Mouse (Mus musculus) gastrocnemius, postnatal 4 days (tissue): ENCODE measurements at regions not wholly inside any gene's neighbourhood (a gene's known extent, or its start where the extent isn't known, plus 50 kb on each side); places are given as distances from the start of the nearest gene placed in this dataset.

Experiments used
- DNase-seq, 2 experiments: peaks; one replicate each; pipeline ENCODE4 v3.0.0; 2021 to 2022; ENCODE audit warnings: low spot score in 2 of 2, mixed read lengths in 2 of 2

DNA sequence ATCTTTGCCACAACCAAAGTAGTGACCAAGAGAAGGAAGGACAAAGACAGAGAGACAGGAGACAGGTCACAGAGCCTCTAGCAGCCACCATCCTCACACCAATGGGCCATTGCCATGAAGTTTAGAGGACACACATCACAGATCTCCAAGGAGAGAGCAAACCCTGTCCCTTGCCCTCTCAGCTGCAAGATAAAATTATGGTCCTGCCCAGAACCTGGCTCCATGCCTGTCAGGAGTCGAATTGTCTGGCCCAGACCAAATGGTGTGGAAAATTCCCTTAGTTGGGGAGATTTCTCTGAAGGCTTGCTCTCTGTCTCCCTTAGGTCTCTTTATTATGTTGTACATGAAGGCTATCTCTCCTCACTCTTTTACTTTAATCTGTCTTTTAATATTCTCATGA is 147.4 kb downstream of the Fam76b start:
- no peak for DNase-seq

- no peak for DNase-seq
These were observed 151.3 kb downstream of the Fam76b start for GRCm38 (mm10) chr9:13978842-13979241.

DNA sequence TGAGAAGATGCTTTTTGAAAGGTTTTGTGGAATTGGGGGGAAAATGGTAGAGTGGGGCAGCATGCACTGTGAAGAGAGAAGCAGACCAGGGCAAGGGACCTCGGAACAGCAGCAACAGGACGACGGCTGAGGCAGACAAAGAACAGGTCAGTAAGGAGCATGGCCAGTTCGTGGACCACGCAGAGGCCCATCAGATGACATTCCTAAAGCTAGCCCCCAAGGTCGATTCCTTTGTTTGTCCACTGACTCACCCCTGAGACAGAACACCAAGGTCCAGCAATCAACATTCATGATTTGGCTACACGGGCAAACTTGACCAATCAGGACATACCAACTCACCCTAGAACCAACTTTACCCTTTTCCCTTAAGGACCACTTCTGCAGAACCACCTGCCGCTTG is 160.0 kb downstream of the Fam76b start:
- no peak for DNase-seq

- no peak for DNase-seq
These were observed 161.4 kb downstream of the Fam76b start for GRCm38 (mm10) chr9:13988901-13989300.

DNA sequence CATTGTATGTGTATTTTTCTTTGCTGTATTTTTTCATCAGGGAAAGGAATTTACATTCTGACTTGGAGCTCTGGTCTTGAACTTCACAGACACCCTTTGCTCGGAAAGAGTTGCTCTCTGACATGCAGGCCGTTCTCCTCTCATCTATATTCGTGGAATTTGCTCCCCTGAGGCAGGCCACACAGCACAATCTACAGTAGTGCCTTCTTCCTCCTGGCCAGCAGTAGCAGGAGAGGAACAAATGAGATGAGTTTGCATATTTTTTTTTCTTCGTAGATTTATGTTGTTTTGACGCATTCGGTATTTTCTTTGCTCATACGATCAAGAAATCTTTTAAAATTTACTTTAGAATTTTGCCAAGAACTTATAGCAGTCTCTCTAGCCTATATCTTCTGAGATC is 163.4 kb downstream of the Fam76b start:
- no peak for DNase-seq

GRCm38 (mm10) chr9:13992728-13993127 is 165.2 kb downstream of the Fam76b start:
- DNase-seq, result no peak

- DNase-seq, result no peak
These were observed 171.8 kb downstream of the Fam76b start for GRCm38 (mm10) chr9:13999358-13999757.

DNA sequence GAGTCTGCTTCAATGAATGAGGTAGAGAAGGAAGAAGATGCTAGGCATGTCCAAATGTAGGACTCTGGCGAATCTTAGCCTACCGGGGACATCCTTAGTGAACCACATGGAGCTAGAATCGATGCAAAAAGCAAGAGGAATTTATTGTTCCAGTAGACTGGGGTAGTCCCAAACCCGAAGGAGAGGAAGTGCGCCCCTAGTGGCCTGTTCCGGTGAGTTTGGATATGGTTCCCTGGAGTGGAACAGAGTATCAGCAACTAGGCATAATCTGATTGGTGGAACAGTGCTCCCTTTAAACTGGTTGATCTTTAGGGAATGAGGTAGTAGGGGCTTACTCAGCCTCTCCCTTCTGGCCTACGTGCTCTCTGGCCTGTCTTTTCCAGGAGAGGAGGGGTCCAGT is 174.0 kb downstream of the Fam76b start:
- peak in 1 of 2 experiments; percentile 28 for DNase-seq

DNA sequence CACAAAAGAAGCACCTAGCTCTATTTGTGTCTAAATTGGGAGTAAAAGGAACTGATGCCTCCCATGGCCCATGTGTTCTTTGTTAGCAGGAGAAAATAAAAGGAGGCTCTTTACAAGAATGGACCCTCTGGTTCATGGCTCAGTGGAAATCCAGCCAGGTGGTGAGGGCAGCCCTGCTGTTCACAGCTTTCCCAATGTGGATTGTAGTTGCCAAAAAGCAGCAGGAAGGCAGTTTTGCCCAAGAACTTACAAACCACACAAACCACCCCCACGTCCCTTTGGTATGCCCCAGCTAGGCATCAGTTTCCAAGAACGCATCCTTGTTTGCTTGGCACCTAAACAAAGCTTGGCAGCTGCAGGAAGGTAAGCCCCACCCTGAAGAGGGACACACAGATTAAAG is 174.7 kb downstream of the Fam76b start:
- DNase-seq, result no peak

DNA sequence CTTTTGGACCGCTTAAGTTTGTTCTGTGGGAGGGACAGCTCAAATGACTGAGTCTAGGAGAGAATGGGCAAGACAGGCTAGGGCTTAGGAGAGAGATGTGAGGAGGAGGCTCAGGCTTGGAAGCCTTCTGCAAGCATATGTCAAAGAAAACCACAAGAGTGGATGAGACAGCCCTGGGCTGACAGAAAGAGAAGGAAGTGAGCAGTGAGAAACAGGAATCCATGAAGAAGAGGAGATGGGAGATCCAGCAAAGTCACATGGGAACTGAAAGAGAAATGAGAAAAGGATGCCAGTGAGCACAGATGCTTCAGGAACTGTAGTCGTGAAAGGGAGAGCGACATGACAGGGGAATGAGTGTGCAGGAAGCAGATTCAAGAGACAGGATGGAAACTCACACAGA is 175.6 kb downstream of the Fam76b start:
- DNase-seq, result no peak

DNA sequence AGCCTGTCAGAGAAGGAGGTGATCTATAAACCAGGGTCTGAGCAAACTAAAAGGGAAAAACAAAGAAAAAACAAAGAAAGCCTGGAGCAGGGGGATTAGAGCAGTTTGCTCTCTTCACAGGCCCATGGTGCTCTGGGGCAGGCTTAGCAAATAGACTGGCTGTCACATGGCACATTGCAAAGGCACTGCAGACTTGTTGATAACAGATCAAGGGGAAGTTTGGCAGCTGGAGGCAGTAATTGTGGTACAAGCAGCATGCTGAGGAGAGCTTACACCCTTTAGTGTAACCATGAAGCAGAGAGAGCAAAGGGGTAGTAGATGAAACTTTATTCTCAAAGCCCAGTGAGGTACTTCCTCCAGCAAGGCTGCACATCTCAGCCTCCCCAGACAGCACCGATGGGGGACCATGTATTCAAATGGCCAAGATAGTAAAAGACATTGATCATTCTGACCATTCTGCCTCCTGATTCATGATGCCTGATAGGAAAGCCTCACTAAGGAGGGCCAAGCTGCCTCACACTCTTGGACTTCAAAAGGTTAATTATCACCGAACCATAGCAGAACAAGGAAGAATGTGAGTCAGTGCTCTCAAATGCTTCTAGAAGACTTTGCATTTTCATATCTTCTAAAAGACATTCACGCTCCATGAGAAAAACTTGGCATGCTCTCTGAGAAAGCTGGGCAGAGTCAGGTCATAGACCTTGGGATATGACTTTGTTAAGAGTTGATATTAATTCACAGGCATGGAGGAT is 178.9 kb downstream of the Fam76b start:
- no peak for DNase-seq

DNA sequence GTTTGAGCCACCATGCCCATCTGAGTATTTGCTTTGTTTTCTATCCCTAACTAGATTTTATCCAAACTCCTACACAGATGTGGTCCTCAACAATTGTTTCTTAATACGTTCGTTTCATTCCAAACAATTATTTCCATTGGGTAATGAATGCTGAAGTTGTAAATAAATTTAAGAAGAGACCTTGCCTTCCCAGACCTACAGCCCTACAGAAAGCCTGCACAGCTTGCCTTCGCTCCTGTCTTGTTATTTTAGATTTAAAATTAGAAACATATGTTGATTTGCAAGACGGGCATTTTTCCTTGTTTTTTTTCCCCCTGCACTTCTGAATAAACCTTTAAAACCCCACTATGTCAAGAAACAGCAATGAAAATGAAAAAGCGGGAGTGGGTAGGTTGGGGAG is 181.9 kb downstream of the Fam76b start:
- DNase-seq, result no peak

GRCm38 (mm10) chr9:14010261-14010949 is 182.9 kb downstream of the Fam76b start:
- DNase-seq, result no peak

- no peak for DNase-seq
These were observed 196.7 kb downstream of the Fam76b start for GRCm38 (mm10) chr9:14024216-14024615.

GRCm38 (mm10) chr9:14024701-14025100 is 197.2 kb downstream of the Fam76b start:
- peak in 1 of 2 experiments; percentile 21 for DNase-seq

DNA sequence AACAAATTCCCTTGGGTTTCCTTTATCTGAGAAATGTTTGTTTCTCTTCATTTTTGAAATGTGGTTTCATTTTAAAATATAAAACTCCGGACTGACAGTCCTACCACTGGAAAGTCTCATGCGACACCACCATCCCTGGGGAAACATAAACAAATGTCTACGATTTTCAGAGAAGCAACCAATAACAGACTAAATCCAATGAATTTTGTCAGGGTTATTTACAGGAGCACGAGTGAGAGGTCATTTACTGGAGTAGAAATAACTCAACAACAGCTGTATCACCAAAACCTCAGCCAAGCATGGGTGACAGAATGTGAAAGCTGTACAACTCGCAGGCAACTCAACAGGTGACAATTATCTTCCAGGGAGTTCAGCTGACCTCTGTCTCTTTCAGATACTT is 200.5 kb downstream of the Fam76b start:
- no peak for DNase-seq

- DNase-seq, result no peak
These were observed 204.0 kb downstream of the Fam76b start for GRCm38 (mm10) chr9:14031358-14032047.

- no peak for DNase-seq
These were observed 204.5 kb downstream of the Fam76b start for GRCm38 (mm10) chr9:14032048-14032362.

GRCm38 (mm10) chr9:14035526-14035925 is 208.0 kb downstream of the Fam76b start:
- no peak for DNase-seq

DNA sequence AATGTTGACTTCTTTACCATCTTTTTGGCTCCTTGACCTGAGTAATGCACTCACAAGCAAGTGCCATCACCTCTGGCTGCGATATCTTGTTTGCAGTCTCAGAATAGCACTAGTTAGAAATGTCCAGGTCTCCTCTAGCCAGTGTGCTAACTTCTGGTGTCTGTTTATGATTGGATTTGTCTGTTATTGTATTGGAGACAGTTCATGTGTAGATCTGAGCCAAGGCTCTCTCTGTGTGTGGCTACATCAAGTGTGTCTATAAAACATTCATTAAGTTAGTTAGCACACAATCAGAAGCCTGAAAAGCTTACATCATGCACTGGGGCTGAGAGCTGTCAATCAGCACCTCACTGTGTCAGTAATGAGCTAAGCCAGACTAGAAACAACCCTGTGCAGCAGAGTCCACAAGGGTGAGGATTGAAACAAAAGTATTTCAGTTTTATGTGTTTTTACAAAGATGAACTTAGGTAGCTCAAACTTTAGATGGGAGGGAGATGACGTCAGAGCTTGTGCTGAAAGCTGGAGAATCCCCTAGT is 214.5 kb downstream of the Fam76b start:
- no peak for DNase-seq

GRCm38 (mm10) chr9:14048224-14048623 is 220.7 kb downstream of the Fam76b start:
- DNase-seq, result no peak

DNA sequence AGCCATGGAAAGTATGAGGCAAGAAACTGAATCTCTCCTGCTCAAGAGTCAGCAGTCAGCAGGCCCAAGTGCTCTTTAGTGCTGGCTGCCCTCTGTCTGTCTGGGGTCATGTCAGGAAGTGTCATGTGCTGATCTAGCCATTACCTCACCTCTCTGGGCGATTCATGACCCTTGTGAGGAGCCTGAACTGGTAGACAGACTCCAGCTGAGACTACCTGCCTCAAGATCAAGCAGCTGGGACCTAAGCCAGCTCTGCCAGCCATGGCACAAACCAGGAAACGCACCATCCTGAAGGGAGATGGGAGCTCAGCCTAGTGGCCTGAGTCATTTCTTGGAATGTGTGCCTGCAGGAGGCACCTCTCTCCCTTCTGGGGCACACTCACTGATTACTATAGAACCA is 221.2 kb upstream of the Sesn3 start:
- DNase-seq, result no peak
